Mouse (Mus musculus) cerebellum, postnatal 4 days (tissue): Measurements from ENCODE around the gene Pax5.

ENCODE experiments used
- DNase-seq, 2 experiments: peaks; one replicate each; pipeline ENCODE4 v3.0.0; 2022; ENCODE audit warnings: low spot score in 2 of 2, mixed read lengths in 1 of 2

Pax5 gene

GRCm38 (mm10) chr4:44668172-44668571 lies 42.1 kb downstream of the Pax5 start:
- no peak for DNase-seq

- DNase-seq: no peak
Measured at GRCm38 (mm10) chr4:44667369-44667768, 42.9 kb downstream of the Pax5 start.

GRCm38 (mm10) chr4:44664767-44665056 lies 45.6 kb downstream of the Pax5 start:
- DNase-seq: no peak

- DNase-seq: peak; percentile 40 to 58
Measured at GRCm38 (mm10) chr4:44664004-44664766, 46.1 kb downstream of the Pax5 start.

GRCm38 (mm10) chr4:44663489-44663888 lies 46.8 kb downstream of the Pax5 start:
- DNase-seq: no peak

GRCm38 (mm10) chr4:44645181-44645580 lies 65.1 kb downstream of the Pax5 start:
- no peak for DNase-seq

GRCm38 (mm10) chr4:44641831-44642587 lies 68.3 kb downstream of the Pax5 start:
- DNase-seq: no peak

- DNase-seq: no peak
Measured at GRCm38 (mm10) chr4:44635618-44636017, 74.7 kb downstream of the Pax5 start.

GRCm38 (mm10) chr4:44633694-44634524 lies 76.4 kb downstream of the Pax5 start:
- DNase-seq: no peak

GRCm38 (mm10) chr4:44630059-44630458 lies 80.2 kb downstream of the Pax5 start:
- no peak for DNase-seq

- DNase-seq: no peak
Measured at GRCm38 (mm10) chr4:44627890-44628289, 82.4 kb downstream of the Pax5 start.

GRCm38 (mm10) chr4:44625108-44625424 lies 85.2 kb downstream of the Pax5 start:
- no peak for DNase-seq

- DNase-seq: no peak
Measured at GRCm38 (mm10) chr4:44624232-44625107, 85.8 kb downstream of the Pax5 start.

- DNase-seq: no peak
Measured at GRCm38 (mm10) chr4:44623435-44623727, 86.9 kb downstream of the Pax5 start.

- DNase-seq: no peak
Measured at GRCm38 (mm10) chr4:44622682-44623434, 87.4 kb downstream of the Pax5 start.

- DNase-seq: no peak
Measured at GRCm38 (mm10) chr4:44620241-44620640, 90.0 kb downstream of the Pax5 start.

GRCm38 (mm10) chr4:44614066-44614667 lies 96.1 kb downstream of the Pax5 start:
- no peak for DNase-seq

- DNase-seq: no peak
Measured at GRCm38 (mm10) chr4:44612392-44612791, 97.9 kb downstream of the Pax5 start.

GRCm38 (mm10) chr4:44605453-44605852 lies 104.8 kb downstream of the Pax5 start:
- DNase-seq: no peak

- DNase-seq: no peak
Measured at GRCm38 (mm10) chr4:44602257-44602801, 108.0 kb downstream of the Pax5 start.
